Mouse (Mus musculus) left cerebral cortex, postnatal 4 days (tissue): ENCODE data around the gene Hist1h4h. TPM values are rescaled to one million over a fixed set of nuclear protein-coding genes. Genes with fewer than 3 reads are reported as not detected.

Experiments
- DNase-seq: peaks from one replicate; pipeline ENCODE4 v3.0.0-alpha.2; 2022
- intact Hi-C: fragments of 180-260 bp; cut with DNase I; formaldehyde crosslinking; loops from one replicate; pipeline ENCODE4 v1.15.1; 2025
- total RNA-seq, 2 experiments: library from RNA; stranded (reverse); gene quantifications; 2 replicates each; pipeline ENCODE4 v1.2.3; 2021

Gene Hist1h4h
- 100 to 1,000 TPM; 441 to 470 TPM for total RNA-seq

- intact Hi-C loops = no loop called here
- peak; percentile 97 for DNase-seq
Observed at GRCm38 (mm10) chr13:23530901-23531875, at the start of gene Hist1h4h. TSS of gene Hist1h4h (plus strand) at chr13:23531050.

GRCm38 (mm10) chr13:23483153-23483552, 47.7 kb upstream of the Hist1h4h start:
- intact Hi-C loops = no loop called here
- no peak for DNase-seq

DNA sequence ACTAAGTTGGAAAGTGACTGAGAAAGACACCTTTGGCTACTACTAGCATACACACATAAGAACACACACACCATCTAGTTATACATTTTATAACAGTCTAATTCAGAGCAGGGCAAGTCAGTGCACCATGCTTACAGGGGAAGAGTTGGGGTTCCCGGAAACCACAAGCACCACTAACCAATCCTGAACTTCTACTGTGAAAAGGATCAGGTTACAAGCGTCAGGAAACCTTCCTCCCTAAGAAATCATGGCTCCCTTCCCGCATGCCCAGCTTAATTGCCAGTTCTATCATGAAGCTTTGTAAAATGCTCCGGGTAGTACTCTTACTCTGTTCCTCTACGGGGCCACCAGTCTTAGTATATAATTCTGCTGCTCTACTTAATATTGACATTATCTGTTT, 45.6 kb upstream of the Hist1h4h start:
- intact Hi-C loops = no loop called here

GRCm38 (mm10) chr13:23488400-23489322, 42.2 kb upstream of the Hist1h4h start, which contains the start of gene Btn2a2:
TSS of gene Btn2a2 (minus strand) at chr13:23488857.
- intact Hi-C loops = no loop called here
- DNase-seq = peak; percentile 60

More for the DNA sequence above, 45.6 kb upstream of the Hist1h4h start:
- DNase-seq = no peak

GRCm38 (mm10) chr13:23490863-23491262, 40.0 kb upstream of the Hist1h4h start:
- intact Hi-C loops = no loop called here
- no peak for DNase-seq

GRCm38 (mm10) chr13:23491263-23491662, 39.6 kb upstream of the Hist1h4h start:
- no peak for DNase-seq
- intact Hi-C loops = no loop called here

DNA sequence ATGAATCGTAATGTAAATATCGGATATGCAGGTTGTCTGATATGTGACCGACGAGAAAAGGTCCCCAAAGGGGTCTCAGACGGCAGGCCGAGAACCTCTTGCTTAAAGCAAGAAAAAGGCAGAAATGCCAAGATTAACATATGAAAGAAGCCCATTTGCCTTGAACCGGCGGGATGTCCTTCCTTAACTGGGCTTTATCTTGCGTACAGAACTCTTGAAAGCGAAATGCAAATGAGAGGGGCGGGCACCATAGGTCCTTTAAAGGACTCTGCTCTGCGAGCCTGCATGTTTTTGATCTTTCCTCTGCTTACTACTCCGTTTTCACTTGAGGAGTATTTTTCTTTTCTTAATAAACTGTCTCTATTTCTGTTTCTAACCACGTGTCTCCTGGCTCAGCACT, 38.9 kb upstream of the Hist1h4h start:
- intact Hi-C loops = no loop called here
- no peak for DNase-seq

DNA sequence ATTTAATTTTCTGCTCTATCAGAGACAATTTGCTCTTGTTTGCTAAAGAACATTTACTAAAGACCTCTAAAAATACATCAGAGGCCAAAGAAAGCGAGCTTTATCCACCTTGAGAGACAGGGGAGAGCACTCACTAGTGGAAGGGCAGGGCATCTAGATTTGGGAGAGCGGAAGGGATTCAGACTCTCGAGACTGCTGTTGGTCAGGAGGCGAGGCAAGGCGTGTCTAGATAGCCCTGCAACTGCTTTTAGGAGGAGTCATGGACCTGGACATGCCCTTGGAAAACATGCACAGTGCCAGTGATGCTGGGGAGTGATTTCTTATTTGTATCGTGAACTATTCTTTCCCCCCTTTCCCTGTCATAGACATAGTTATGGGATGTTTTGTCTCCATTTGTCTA, 35.3 kb upstream of the Hist1h4h start:
- intact Hi-C loops = loop anchor here (5.0 kb wide), 1 partner anchor 33 kb away; no protein-coding TSS in a partner anchor
- DNase-seq = no peak

DNA sequence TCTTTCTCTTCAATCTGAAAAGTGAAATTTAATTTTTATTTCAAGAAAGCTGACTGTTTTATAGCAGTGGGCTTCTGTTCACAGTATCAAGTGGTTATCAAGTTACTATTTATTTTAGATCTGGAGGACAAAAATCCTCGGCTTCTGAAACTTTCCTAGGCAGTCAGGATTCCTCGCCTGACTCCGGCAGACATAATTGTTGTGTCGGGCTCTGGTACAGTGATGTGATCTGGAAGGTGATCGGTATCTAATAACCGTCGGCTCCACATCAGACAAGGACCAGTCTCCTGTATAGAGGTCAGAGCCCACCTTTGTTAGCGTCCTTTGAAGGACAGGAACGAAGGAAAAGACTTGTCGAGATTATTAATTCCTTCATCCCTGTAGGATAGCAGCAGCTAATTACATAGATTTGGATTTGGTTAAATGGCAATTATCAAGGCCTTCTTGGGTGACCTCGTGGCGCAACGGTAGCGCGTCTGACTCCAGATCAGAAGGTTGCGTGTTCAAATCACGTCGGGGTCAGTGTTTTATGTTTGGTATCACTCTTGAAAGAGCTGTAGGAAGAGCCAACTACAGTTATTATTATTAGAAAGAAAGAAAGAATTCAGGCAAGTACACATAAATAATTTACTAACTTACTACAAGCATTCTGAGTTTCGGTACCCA, 33.1 kb upstream of the Hist1h4h start:
- no peak for DNase-seq
- intact Hi-C loops = loop anchor here (5.0 kb wide), 1 partner anchor 35 kb away; no protein-coding TSS in a partner anchor

- DNase-seq = no peak
- intact Hi-C loops = loop anchor here (5.0 kb wide), 1 partner anchor 36 kb away; no protein-coding TSS in a partner anchor
Observed at GRCm38 (mm10) chr13:23498653-23499052, 32.2 kb upstream of the Hist1h4h start.

DNA sequence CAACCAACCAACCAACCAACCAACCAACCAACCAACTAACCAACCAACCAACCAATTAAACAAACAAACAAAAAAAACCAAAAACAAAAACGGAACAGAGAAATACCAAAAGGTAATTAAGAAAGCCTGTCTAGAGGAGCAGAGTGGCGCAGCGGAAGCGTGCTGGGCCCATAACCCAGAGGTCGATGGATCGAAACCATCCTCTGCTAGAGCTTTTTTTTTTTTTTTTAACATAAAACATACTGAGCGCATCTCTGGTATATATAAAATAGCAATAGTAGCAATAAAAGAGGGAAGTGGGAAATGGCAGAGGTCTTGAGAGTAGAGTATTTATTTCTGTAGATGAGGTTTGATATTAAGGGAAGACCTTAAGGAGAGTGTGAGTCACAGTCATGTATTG, 30.9 kb upstream of the Hist1h4h start:
- no peak for DNase-seq
- intact Hi-C loops = loop anchor here (5.0 to 10.0 kb wide), 2 partner anchors 38 to 195 kb away; no protein-coding TSS in a partner anchor

GRCm38 (mm10) chr13:23500424-23501200, 30.2 kb upstream of the Hist1h4h start:
- peak; percentile 46 for DNase-seq
- intact Hi-C loops = loop anchor here (10.0 kb wide), 1 partner anchor 196 kb away; no protein-coding TSS in a partner anchor

DNA sequence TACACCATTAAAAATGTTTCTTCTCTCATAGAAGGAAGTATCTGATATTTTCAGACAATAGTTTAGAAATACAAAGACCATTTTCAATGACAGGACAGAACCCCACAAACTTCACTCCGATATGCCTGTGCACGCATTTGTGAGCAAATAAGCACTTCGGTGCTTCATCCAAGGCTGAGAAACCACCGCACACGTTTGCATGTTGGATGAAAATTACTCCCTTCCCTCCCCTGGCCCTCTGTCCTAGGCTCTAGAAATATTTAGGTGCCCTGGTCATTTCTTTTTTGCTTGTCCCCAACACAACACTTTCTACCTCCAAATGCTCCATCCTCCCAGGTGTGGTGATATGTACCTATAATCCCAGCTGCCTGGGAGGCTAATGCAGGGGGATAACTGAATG, 29.3 kb upstream of the Hist1h4h start:
- intact Hi-C loops = loop anchor here (10.0 kb wide), 1 partner anchor 197 kb away; no protein-coding TSS in a partner anchor
- no peak for DNase-seq

- no peak for DNase-seq
- intact Hi-C loops = loop anchor here (10.0 kb wide), 1 partner anchor 197 kb away; no protein-coding TSS in a partner anchor
Observed at GRCm38 (mm10) chr13:23502031-23502567, 28.8 kb upstream of the Hist1h4h start.

DNA sequence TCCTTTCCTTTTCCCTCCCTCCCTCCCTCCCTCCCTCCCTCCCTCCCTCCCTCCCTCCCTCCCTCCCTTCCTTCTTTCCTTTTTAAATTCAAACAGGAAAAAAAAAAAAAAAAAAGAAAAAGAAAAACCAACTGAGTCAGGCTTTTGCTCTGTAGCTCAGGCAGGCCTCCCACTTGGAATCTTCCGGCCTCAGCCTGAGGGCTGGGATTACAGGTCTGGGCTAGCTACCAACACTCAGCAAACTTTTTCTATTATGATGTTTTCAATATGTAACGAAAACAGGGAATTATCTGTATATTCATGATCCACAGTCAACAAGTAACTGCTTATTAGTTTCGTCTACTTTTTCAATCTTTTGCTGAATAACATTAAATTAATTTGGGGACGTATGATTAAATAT, 27.9 kb upstream of the Hist1h4h start:
- intact Hi-C loops = loop anchor here (10.0 kb wide), 1 partner anchor 198 kb away; no protein-coding TSS in a partner anchor
- DNase-seq = no peak

DNA sequence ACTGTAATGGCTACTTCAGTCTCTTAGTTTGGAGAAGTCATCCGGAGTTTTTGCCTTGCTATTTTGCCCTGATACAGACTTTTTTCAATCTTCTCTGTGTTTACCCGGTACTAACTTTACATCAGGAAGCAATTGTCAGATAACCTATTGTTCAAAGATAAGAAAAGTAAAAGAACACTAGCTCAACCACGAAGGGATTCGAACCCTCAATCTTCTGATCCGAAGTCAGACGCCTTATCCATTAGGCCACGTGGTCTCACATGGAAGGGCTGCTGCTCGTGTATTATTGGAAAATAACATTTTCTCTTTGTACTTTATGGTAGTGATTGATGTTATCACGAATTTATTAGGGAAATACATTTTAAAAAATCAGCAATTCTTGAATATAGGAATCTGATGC, 27.1 kb upstream of the Hist1h4h start:
- peak; percentile 31 for DNase-seq
- intact Hi-C loops = loop anchor here (10.0 kb wide), 1 partner anchor 199 kb away; no protein-coding TSS in a partner anchor

GRCm38 (mm10) chr13:23505662-23506345, 25.0 kb upstream of the Hist1h4h start:
- no peak for DNase-seq
- intact Hi-C loops = loop anchor here (10.0 kb wide), 1 partner anchor 201 kb away; no protein-coding TSS in a partner anchor

DNA sequence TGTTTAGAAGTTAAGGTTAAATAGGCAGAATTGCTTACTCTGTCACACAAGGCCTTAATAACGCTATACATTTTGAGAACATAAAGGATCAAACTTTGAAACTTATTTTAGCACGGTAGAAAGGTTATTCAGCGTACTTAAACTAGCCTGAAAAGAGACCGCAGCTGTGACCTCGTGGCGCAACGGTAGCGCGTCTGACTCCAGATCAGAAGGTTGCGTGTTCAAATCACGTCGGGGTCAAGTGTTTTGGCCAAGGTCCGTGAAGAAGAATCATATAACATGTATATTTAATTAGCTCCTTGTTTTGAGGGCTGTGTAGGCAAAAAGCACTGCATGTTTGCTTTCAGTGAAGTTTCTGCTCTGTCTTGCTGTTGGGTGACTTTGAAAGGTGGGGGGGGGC, 24.5 kb upstream of the Hist1h4h start:
- DNase-seq = no peak
- intact Hi-C loops = loop anchor here (10.0 kb wide), 1 partner anchor 202 kb away; no protein-coding TSS in a partner anchor
